17 mouse cellular contexts compared by ENCODE assay signal in genomic region chr3:129347277-129347676, GRCm38 (mm10). TPM values are rescaled to one million over a fixed set of nuclear protein-coding genes. Genes with fewer than 3 reads are reported as not detected.
"Had no signal": no experiment of that assay in that cellular context is flagged by ENCODE, and none has a peak within 500 bp of the region (broad histone marks: within the 10 kb centered on the region; RNA-seq: fewer than 3 reads in every experiment).

No protein-coding gene starts in this region.

- H3K4me1 ChIP-seq: midbrain, embryonic 13.5 days; neural tube, embryonic 12.5 days; stomach, embryonic 15.5 days had no signal

- H3K9ac ChIP-seq: liver, embryonic 14.5 days; midbrain, embryonic 13.5 days; neural tube, embryonic 12.5 days; stomach, embryonic 15.5 days had no signal

- H3K9me3 ChIP-seq: midbrain, embryonic 13.5 days; neural tube, embryonic 12.5 days; stomach, embryonic 15.5 days had no signal

- H3K36me3 ChIP-seq: midbrain, embryonic 13.5 days; neural tube, embryonic 12.5 days; stomach, embryonic 15.5 days had no signal

- ATAC-seq: midbrain, embryonic 13.5 days had no signal

- H3K4me3 ChIP-seq: midbrain, embryonic 13.5 days; myocyte; neural tube, embryonic 12.5 days; stomach, embryonic 15.5 days had no signal

- H3K27me3 ChIP-seq: midbrain, embryonic 13.5 days; neural tube, embryonic 12.5 days; stomach, embryonic 15.5 days had no signal

- H3K4me2 ChIP-seq: midbrain, embryonic 13.5 days; neural tube, embryonic 12.5 days; stomach, embryonic 15.5 days had no signal

- DNase-seq: kidney, adult 8-10 months; kidney, postnatal 36 days; layer of hippocampus, adult 9-11 months; layer of hippocampus, postnatal 36 days; liver; lung, adult 18-20 months; lung, postnatal 36 days; retina, postnatal 1 day; right cerebral cortex, postnatal 4 days; thymus, adult 2 months; thymus, postnatal 4 days had no signal

- H3K27ac ChIP-seq: liver, embryonic 14.5 days; midbrain, embryonic 13.5 days; neural tube, embryonic 12.5 days; stomach, embryonic 15.5 days had no signal

RNA-seq across cellular contexts. Expression of gene Enpep, which starts 14.8 kb away (rescaled TPM):
- total RNA-seq: megakaryocyte progenitor cell, adult 5-6 weeks had no signal
